Mouse (Mus musculus): ENCODE measurements at regions not wholly inside any gene's neighbourhood (a gene's known extent, or its start where the extent isn't known, plus 50 kb on each side); places are given as distances from the start of the nearest gene placed in this dataset.

- DNase-seq (ENCODE audit: low read depth in 1 of 2, low spot score in 2 of 2): peak; percentile 14 to 19
These were observed 143.2 kb downstream of the Plk2 start for GRCm38 (mm10) chr13:110537960-110538463.

- DNase-seq (ENCODE audit: low read depth in 1 of 2, low spot score in 2 of 2): no peak
These were observed 145.9 kb downstream of the Plk2 start for GRCm38 (mm10) chr13:110540543-110541265.

- DNase-seq (ENCODE audit: low read depth in 1 of 2, low spot score in 2 of 2): no peak
These were observed 146.7 kb downstream of the Plk2 start for GRCm38 (mm10) chr13:110541288-110542148.

- DNase-seq (ENCODE audit: low read depth in 1 of 2, low spot score in 2 of 2): no peak
These were observed 147.6 kb downstream of the Plk2 start for GRCm38 (mm10) chr13:110542303-110543065.

- no peak for DNase-seq (ENCODE audit: low read depth in 1 of 2, low spot score in 2 of 2)
These were observed 150.6 kb downstream of the Plk2 start for GRCm38 (mm10) chr13:110545454-110545853.

- no peak for DNase-seq (ENCODE audit: low read depth in 1 of 2, low spot score in 2 of 2)
These were observed 160.9 kb downstream of the Plk2 start for GRCm38 (mm10) chr13:110555529-110556319.

- no peak for DNase-seq (ENCODE audit: low read depth in 1 of 2, low spot score in 2 of 2)
These were observed 161.7 kb downstream of the Plk2 start for GRCm38 (mm10) chr13:110556355-110557095.

- DNase-seq (ENCODE audit: low read depth in 1 of 2, low spot score in 2 of 2): no peak
These were observed 163.3 kb downstream of the Plk2 start for GRCm38 (mm10) chr13:110557930-110558727.

- no peak for DNase-seq (ENCODE audit: low read depth in 1 of 2, low spot score in 2 of 2)
These were observed 165.7 kb downstream of the Plk2 start for GRCm38 (mm10) chr13:110560566-110560965.

- DNase-seq (ENCODE audit: low read depth in 1 of 2, low spot score in 2 of 2): no peak
These were observed 167.7 kb downstream of the Plk2 start for GRCm38 (mm10) chr13:110562499-110562898.

- no peak for DNase-seq (ENCODE audit: low read depth in 1 of 2, low spot score in 2 of 2)
These were observed 168.1 kb downstream of the Plk2 start for GRCm38 (mm10) chr13:110562902-110563301.

- no peak for DNase-seq (ENCODE audit: low read depth in 1 of 2, low spot score in 2 of 2)
These were observed 169.1 kb downstream of the Plk2 start for GRCm38 (mm10) chr13:110563967-110564366.

- DNase-seq (ENCODE audit: low read depth in 1 of 2, low spot score in 2 of 2): peak; percentile 79 to 81
These were observed 173.8 kb downstream of the Plk2 start for GRCm38 (mm10) chr13:110568482-110569179.

GRCm38 (mm10) chr13:110569180-110569512, 174.3 kb downstream of the Plk2 start:
- DNase-seq (ENCODE audit: low read depth in 1 of 2, low spot score in 2 of 2): peak; percentile 27 to 36

GRCm38 (mm10) chr13:110570386-110570785, 175.5 kb downstream of the Plk2 start:
- DNase-seq (ENCODE audit: low read depth in 1 of 2, low spot score in 2 of 2): no peak

- DNase-seq (ENCODE audit: low read depth in 1 of 2, low spot score in 2 of 2): no peak
These were observed 178.7 kb downstream of the Plk2 start for GRCm38 (mm10) chr13:110573360-110574065.

- no peak for DNase-seq (ENCODE audit: low read depth in 1 of 2, low spot score in 2 of 2)
These were observed 180.1 kb downstream of the Plk2 start for GRCm38 (mm10) chr13:110574764-110575471.
